Mouse (Mus musculus): ENCODE measurements at regions not wholly inside any gene's neighbourhood (a gene's known extent, or its start where the extent isn't known, plus 50 kb on each side); places are given as distances from the start of the nearest gene placed in this dataset.

DNA sequence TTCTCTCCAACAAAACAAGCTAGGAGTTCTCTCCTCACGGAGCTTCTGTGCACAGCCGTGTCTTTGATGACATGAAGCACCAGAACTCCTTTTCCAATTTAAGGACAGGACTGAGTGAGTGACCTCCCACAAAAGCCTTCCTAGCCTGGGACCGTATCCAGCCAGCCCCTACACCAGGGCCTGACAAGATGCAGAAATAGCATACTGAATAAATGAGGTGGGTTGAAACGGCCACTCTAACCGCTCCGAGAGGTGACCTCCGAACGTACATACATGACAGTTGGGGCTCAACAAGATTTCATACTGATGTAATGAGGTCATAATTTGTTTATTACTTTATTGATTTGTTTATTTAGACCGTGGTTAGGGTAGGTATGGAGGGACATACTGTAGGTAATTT, 101.9 kb upstream of the Mrps22 start:
- TF ChIP-seq MAFK (IDR thresholded peaks at IDR 0.05; ENCODE audit: insufficient read depth, low read depth, low read length) (no peak), HCFC1 (IDR thresholded peaks at IDR 0.05; ENCODE audit: borderline replicate concordance, insufficient read depth, low read length) (no peak), ZC3H11A (IDR thresholded peaks at IDR 0.05; ENCODE audit: borderline replicate concordance, low read depth, low read length) (no peak), CHD2 (IDR thresholded peaks at IDR 0.05; ENCODE audit: low read depth, low read length) (no peak), ZNF384 (IDR thresholded peaks at IDR 0.05; ENCODE audit: low read depth, low read length) (no peak)

Measured in ES-E14 (cell line).